Mouse (Mus musculus): ENCODE results near the gene Trim15.

DNA sequence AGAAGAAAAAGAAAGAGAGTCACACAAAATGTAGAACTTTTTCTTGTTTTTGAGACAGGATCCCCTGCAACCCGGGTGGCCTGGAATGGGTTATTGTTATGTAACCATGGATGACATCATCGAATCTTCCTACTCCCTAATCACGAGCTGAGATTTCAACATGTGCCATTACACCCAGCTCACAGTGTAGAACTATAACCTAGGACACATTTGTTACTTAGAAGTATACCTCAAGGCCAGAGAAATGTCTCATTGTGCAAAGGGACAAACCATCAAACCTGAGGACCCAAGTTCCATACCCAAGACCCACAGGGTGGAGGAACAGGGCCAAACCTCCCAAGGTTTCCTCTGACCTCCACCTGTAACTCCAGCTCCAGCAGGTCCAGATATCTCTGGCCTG, 36.6 kb upstream of the Trim15 start:
- TF ChIP-seq HCFC1 (IDR thresholded peaks at IDR 0.05; ENCODE audit: borderline replicate concordance, insufficient read depth, low read length) (no peak), MAFK (IDR thresholded peaks at IDR 0.05; ENCODE audit: insufficient read depth, low read depth, low read length) (no peak), ZNF384 (IDR thresholded peaks at IDR 0.05; ENCODE audit: low read depth, low read length) (no peak)
